Mouse (Mus musculus): Measurements from ENCODE around the gene Adcy9. TPM values are rescaled to one million over a fixed set of nuclear protein-coding genes. Genes with fewer than 3 reads are reported as not detected.
"Not testable (repeated sequence)": the region's sequence is repeated elsewhere in the genome, so short reads cannot be mapped to it uniquely, and the experiment has no call there.

The Adcy9 gene
- total and polyA plus RNA-seq, 2 experiments from 2014 or later = 1.8 to 19.0 TPM

- WGBS = 32% methylated on average over 9 of the region's 9 CpGs
- peak overlapping the region; percentile 52; the same call in 1 of the 2 replicates for H3K9ac ChIP-seq (replicated peaks; ENCODE audit: low read depth, low read length)
- peak overlapping the region; percentile 70 for H3K4me2 ChIP-seq (ENCODE audit: low read depth, low read length)
- peak overlapping the region; percentile 90 for H3K27ac ChIP-seq (ENCODE audit: low read depth)
- peak overlapping the region; percentile 50 for H3K4me3 ChIP-seq (ENCODE audit: low read depth, low read length)
- no peaks in the 10 kb centered on the region for H3K27me3 ChIP-seq (ENCODE audit: control insufficient read depth, insufficient read depth, low read length)
- no peak for ATAC-seq (ENCODE audit: insufficient read depth, low read depth)
- no peak for DNase-seq (ENCODE audit: low spot score)
- H3K9me3 ChIP-seq (replicated peaks; ENCODE audit: control insufficient read depth, low read length) = no peaks in the 10 kb centered on the region
- H3K4me1 ChIP-seq (ENCODE audit: control insufficient read depth, insufficient read depth) = peaks cover 36% of the 10 kb centered on the region
- TF ChIP-seq CTCF (IDR thresholded peaks at IDR 0.05; ENCODE audit: low read depth) (no peak), EP300 (IDR thresholded peaks at IDR 0.05; ENCODE audit: low read depth) (no peak)
- no peaks in the 10 kb centered on the region for H3K36me3 ChIP-seq (replicated peaks; ENCODE audit: control insufficient read depth, insufficient read depth, low read length)
Observed at GRCm38 (mm10) chr16:4267453-4267852, 152.8 kb downstream of the Adcy9 start.

- Histone ChIP-seq H3K27ac (ENCODE audit: low read depth) (no peak overlapping the region), H3K36me3 (replicated peaks; ENCODE audit: control insufficient read depth, insufficient read depth, low read length) (no peaks in the 10 kb centered on the region), H3K27me3 (ENCODE audit: control insufficient read depth, insufficient read depth, low read length) (no peaks in the 10 kb centered on the region), H3K4me1 (ENCODE audit: control insufficient read depth, insufficient read depth) (peaks cover 23% of the 10 kb centered on the region), H3K9ac (replicated peaks; ENCODE audit: low read depth, low read length) (no peak overlapping the region), H3K4me3 (ENCODE audit: low read depth, low read length) (no peak overlapping the region), H3K4me2 (ENCODE audit: low read depth, low read length) (no peak overlapping the region), H3K9me3 (replicated peaks; ENCODE audit: control insufficient read depth, low read length) (no peaks in the 10 kb centered on the region)
- TF ChIP-seq EP300 (IDR thresholded peaks at IDR 0.05; ENCODE audit: low read depth) (no peak), CTCF (IDR thresholded peaks at IDR 0.05; ENCODE audit: low read depth) (no peak)
- ATAC-seq (ENCODE audit: insufficient read depth, low read depth) (no peak), DNase-seq (ENCODE audit: low spot score) (no peak)
- 58% methylated on average over 5 of the region's 5 CpGs for WGBS
Observed at GRCm38 (mm10) chr16:4265351-4265750, 154.9 kb downstream of the Adcy9 start.

DNA sequence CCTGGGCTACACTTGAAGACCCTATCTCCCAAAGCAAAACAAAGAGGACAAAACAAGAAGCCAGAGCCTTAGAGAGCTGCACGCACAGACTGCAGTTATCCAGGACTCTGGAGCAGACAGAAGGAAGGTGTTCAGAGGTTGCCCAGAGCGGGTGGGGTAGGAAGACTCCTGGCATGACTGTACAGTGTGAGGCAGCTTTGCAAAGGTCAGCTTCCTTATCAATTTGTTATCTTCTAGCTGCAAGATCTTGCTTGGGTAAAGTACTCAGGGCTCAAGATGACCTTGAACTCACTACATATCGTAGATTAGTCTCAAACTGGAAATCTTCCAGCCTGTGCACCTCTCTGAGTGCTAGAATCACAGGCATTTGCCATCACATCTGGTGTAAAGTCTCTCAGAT is 156.8 kb downstream of the Adcy9 start:
- H3K4me3 ChIP-seq (ENCODE audit: low read depth, low read length) = no peak overlapping the region
- H3K4me1 ChIP-seq (ENCODE audit: control insufficient read depth, insufficient read depth) = peaks cover 16% of the 10 kb centered on the region; the same call in 1 of the 2 replicates
- no peak overlapping the region for H3K9ac ChIP-seq (replicated peaks; ENCODE audit: low read depth, low read length)
- no peaks in the 10 kb centered on the region for H3K36me3 ChIP-seq (replicated peaks; ENCODE audit: control insufficient read depth, insufficient read depth, low read length)
- no peak overlapping the region for H3K4me2 ChIP-seq (ENCODE audit: low read depth, low read length)
- H3K9me3 ChIP-seq (replicated peaks; ENCODE audit: control insufficient read depth, low read length) = no peaks in the 10 kb centered on the region
- no peak for ATAC-seq (ENCODE audit: insufficient read depth, low read depth)
- H3K27ac ChIP-seq (ENCODE audit: low read depth) = no peak overlapping the region
- DNase-seq (ENCODE audit: low spot score) = no peak
- TF ChIP-seq CTCF (IDR thresholded peaks at IDR 0.05; ENCODE audit: low read depth) = no peak
- no peak for TF ChIP-seq EP300 (IDR thresholded peaks at IDR 0.05; ENCODE audit: low read depth)
- H3K27me3 ChIP-seq (ENCODE audit: control insufficient read depth, insufficient read depth, low read length) = no peaks in the 10 kb centered on the region
- WGBS = 51% methylated on average over 3 of the region's 3 CpGs

DNA sequence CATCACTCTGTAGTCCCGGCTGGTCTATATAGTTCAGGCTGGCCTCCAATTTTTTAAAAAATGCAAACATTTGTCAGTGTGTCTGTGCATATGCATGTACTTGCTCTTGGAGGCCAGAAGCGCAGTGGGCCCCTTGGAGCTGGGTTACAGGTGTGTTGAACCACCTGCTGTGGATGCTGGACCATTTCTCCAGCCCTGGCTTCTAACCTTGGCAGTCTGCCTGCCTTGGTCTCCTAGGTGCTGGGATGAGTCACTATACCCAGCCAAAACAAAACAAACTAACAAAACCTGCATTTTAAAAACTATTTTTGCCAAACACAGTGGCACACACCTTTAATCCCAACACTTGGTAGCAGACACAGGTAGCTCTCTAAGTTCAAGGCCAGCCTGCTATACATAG is 162.8 kb downstream of the Adcy9 start:
- H3K27me3 ChIP-seq (ENCODE audit: control insufficient read depth, insufficient read depth, low read length) = no peaks in the 10 kb centered on the region
- TF ChIP-seq EP300 (IDR thresholded peaks at IDR 0.05; ENCODE audit: low read depth) (no peak), CTCF (IDR thresholded peaks at IDR 0.05; ENCODE audit: low read depth) (no peak)
- DNase-seq (ENCODE audit: low spot score) (no peak), ATAC-seq (ENCODE audit: insufficient read depth, low read depth) (no peak)
- no peaks in the 10 kb centered on the region for H3K4me1 ChIP-seq (ENCODE audit: control insufficient read depth, insufficient read depth)
- H3K27ac ChIP-seq (ENCODE audit: low read depth) = no peak overlapping the region
- H3K36me3 ChIP-seq (replicated peaks; ENCODE audit: control insufficient read depth, insufficient read depth, low read length) = no peaks in the 10 kb centered on the region
- no peak overlapping the region for H3K9ac ChIP-seq (replicated peaks; ENCODE audit: low read depth, low read length)
- H3K4me2 ChIP-seq (ENCODE audit: low read depth, low read length) = no peak overlapping the region
- no peaks in the 10 kb centered on the region for H3K9me3 ChIP-seq (replicated peaks; ENCODE audit: control insufficient read depth, low read length)
- H3K4me3 ChIP-seq (ENCODE audit: low read depth, low read length) = no peak overlapping the region
- WGBS = 78% methylated on average over 2 of the region's 2 CpGs

DNA sequence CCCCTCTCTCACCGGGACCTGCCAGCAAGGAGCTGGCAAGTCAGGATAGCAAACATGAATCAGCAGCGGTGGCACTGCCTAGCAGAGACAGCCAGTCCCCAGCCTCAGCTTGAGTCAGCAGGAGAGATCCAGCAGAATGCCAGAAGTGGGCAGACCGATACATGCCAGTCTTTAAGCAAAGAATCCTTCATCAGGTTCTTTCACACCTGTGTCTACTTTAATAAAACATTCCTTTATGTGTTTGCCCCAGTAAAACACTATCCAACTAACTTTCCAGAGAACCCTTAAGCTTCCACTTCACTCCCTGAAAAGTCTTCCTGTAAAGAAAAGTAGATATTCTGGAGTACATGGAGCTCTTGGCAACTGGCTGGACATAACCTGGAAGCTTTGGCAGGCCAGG is 171.5 kb downstream of the Adcy9 start:
- ATAC-seq (ENCODE audit: insufficient read depth, low read depth) = no peak
- H3K27me3 ChIP-seq (ENCODE audit: control insufficient read depth, insufficient read depth, low read length) = no peaks in the 10 kb centered on the region
- no peak overlapping the region for H3K4me3 ChIP-seq (ENCODE audit: low read depth, low read length)
- H3K4me2 ChIP-seq (ENCODE audit: low read depth, low read length) = no peak overlapping the region
- H3K9ac ChIP-seq (replicated peaks; ENCODE audit: low read depth, low read length) = no peak overlapping the region
- H3K9me3 ChIP-seq (replicated peaks; ENCODE audit: control insufficient read depth, low read length) = peaks cover 7% of the 10 kb centered on the region
- H3K27ac ChIP-seq (ENCODE audit: low read depth) = no peak overlapping the region
- no peak for DNase-seq (ENCODE audit: low spot score)
- TF ChIP-seq EP300 (IDR thresholded peaks at IDR 0.05; ENCODE audit: low read depth) (no peak), CTCF (IDR thresholded peaks at IDR 0.05; ENCODE audit: low read depth) (no peak)
- WGBS = 87% methylated on average over 3 of the region's 3 CpGs
- no peaks in the 10 kb centered on the region for H3K4me1 ChIP-seq (ENCODE audit: control insufficient read depth, insufficient read depth)
- H3K36me3 ChIP-seq (replicated peaks; ENCODE audit: control insufficient read depth, insufficient read depth, low read length) = no peaks in the 10 kb centered on the region

GRCm38 (mm10) chr16:4245241-4245640 is 175.1 kb downstream of the Adcy9 start:
- H3K36me3 ChIP-seq (replicated peaks; ENCODE audit: control insufficient read depth, insufficient read depth, low read length); H3K4me1 ChIP-seq (ENCODE audit: control insufficient read depth, insufficient read depth); DNase-seq (ENCODE audit: low spot score); H3K27ac ChIP-seq (ENCODE audit: low read depth); H3K4me3 ChIP-seq (ENCODE audit: low read depth, low read length); H3K9me3 ChIP-seq (replicated peaks; ENCODE audit: control insufficient read depth, low read length); ATAC-seq (ENCODE audit: insufficient read depth, low read depth); H3K4me2 ChIP-seq (ENCODE audit: low read depth, low read length); H3K9ac ChIP-seq (replicated peaks; ENCODE audit: low read depth, low read length); H3K27me3 ChIP-seq (ENCODE audit: control insufficient read depth, insufficient read depth, low read length): not testable (repeated sequence)
- 90% methylated on average over 1 of the region's 1 CpGs for whole genome bisulfite sequencing

Other genes with a start within 250 kb of the Adcy9 start
- 34.1 and 34.7 TPM in 2 replicates for gene Crebbp, start 206.5 kb downstream of the Adcy9 start, total RNA-seq (2014; rRNA removed; ENCODE audit: low replicate concordance)
- 15.6 and 15.9 TPM in 2 replicates for gene Crebbp, start 206.5 kb downstream of the Adcy9 start, polyA plus RNA-seq (2015; fragmentation: Nextera tagmentation; extraction: Ambion mirVana)
- gene Srl, start 121.3 kb upstream of the Adcy9 start, total RNA-seq (2014; rRNA removed; ENCODE audit: low replicate concordance) = 910 and 974 TPM in 2 replicates
- gene Srl, start 121.3 kb upstream of the Adcy9 start, polyA plus RNA-seq (2015; fragmentation: Nextera tagmentation; extraction: Ambion mirVana) = 346 and 419 TPM in 2 replicates
- 2.6 and 6.3 TPM in 2 replicates for gene Tfap4, start 139.4 kb upstream of the Adcy9 start, total RNA-seq (2014; rRNA removed; ENCODE audit: low replicate concordance)
- 2.9 and 3.4 TPM in 2 replicates for gene Tfap4, start 139.4 kb upstream of the Adcy9 start, polyA plus RNA-seq (2015; fragmentation: Nextera tagmentation; extraction: Ambion mirVana)
- 25.3 and 25.4 TPM in 2 replicates for gene Glis2, start 174.2 kb upstream of the Adcy9 start, total RNA-seq (2014; rRNA removed; ENCODE audit: low replicate concordance)
- 11.2 and 11.8 TPM in 2 replicates for gene Glis2, start 174.2 kb upstream of the Adcy9 start, polyA plus RNA-seq (2015; fragmentation: Nextera tagmentation; extraction: Ambion mirVana)
- gene Pam16, start 204.5 kb upstream of the Adcy9 start, total RNA-seq (2014; rRNA removed; ENCODE audit: low replicate concordance) = 23.9 and 74.9 TPM in 2 replicates
- 172 and 184 TPM in 2 replicates for gene Pam16, start 204.5 kb upstream of the Adcy9 start, polyA plus RNA-seq (2015; fragmentation: Nextera tagmentation; extraction: Ambion mirVana)
- gene Vasn, start 219.4 kb upstream of the Adcy9 start, total RNA-seq (2014; rRNA removed; ENCODE audit: low replicate concordance) = 38.7 and 64.8 TPM in 2 replicates
- 8.1 and 9.3 TPM in 2 replicates for gene Vasn, start 219.4 kb upstream of the Adcy9 start, polyA plus RNA-seq (2015; fragmentation: Nextera tagmentation; extraction: Ambion mirVana)
- 99.6 and 102 TPM in 2 replicates for gene Dnaja3, start 219.5 kb upstream of the Adcy9 start, total RNA-seq (2014; rRNA removed; ENCODE audit: low replicate concordance)
- 99.5 and 103 TPM in 2 replicates for gene Dnaja3, start 219.5 kb upstream of the Adcy9 start, polyA plus RNA-seq (2015; fragmentation: Nextera tagmentation; extraction: Ambion mirVana)